Mouse (Mus musculus) bone marrow macrophage, adult 2 months (primary cell): ENCODE data around the gene Caap1.

Experiments used
- CTCF ChIP-seq: IDR thresholded peaks from 2 replicates; pipeline ENCODE4 v1.5.1; 2012; ENCODE audit warnings: low read depth, mild to moderate bottlenecking, low read length, moderate library complexity
- POLR2A ChIP-seq: IDR thresholded peaks from 2 replicates; pipeline ENCODE4 v1.6.1; 2012; ENCODE audit warnings: mild to moderate bottlenecking, low read depth, low read length, borderline replicate concordance

DNA sequence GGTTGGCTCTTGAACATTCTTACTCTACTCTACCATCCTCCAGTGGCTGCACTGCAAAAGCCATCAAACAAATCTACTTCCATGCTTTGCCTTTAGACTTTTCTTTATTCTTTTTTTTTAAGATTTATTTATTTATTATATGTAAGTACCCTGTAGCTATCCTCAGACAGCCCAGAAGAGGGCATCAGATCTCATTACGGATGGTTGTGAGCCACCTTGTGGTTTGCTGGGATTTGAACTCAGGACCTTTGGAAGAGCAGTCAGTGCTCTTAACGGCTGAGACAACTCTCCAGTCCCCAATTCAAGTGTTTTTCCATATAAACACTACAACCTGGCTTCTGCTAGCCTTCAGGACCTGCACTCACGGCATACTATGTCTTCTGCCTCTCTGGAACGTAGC is 44.8 kb upstream of the Caap1 start:
- TF ChIP-seq CTCF (no peak), POLR2A (no peak)
